Mouse (Mus musculus) spleen, postnatal 36 days (tissue): ENCODE data around the gene Rpl38.

Source experiments
- DNase-seq, 2 experiments: peaks; one replicate each; pipeline ENCODE4 v3.0.0; 2022; ENCODE audit warnings: low spot score in 2 of 2, mixed read lengths in 1 of 2

Rpl38 gene

GRCm38 (mm10) chr11:114679582-114679981, 11.3 kb downstream of the Rpl38 start:
- DNase-seq = no peak

GRCm38 (mm10) chr11:114680291-114680690, 12.0 kb downstream of the Rpl38 start:
- no peak for DNase-seq

- no peak for DNase-seq
Observed at GRCm38 (mm10) chr11:114681054-114681453, 12.7 kb downstream of the Rpl38 start.

- no peak for DNase-seq
Observed at GRCm38 (mm10) chr11:114682321-114682900, 14.1 kb downstream of the Rpl38 start.

- DNase-seq = no peak
Observed at GRCm38 (mm10) chr11:114683029-114683721, 14.9 kb downstream of the Rpl38 start.

- no peak for DNase-seq
Observed at GRCm38 (mm10) chr11:114683722-114684621, 15.6 kb downstream of the Rpl38 start.

GRCm38 (mm10) chr11:114684627-114685373, 16.5 kb downstream of the Rpl38 start:
- DNase-seq = peak in 1 of 2 experiments; percentile 14

GRCm38 (mm10) chr11:114685526-114686040, 17.3 kb downstream of the Rpl38 start:
- no peak for DNase-seq

- no peak for DNase-seq
Observed at GRCm38 (mm10) chr11:114686221-114686959, 18.1 kb downstream of the Rpl38 start.

GRCm38 (mm10) chr11:114687574-114688188, 19.4 kb downstream of the Rpl38 start:
- DNase-seq = no peak

- no peak for DNase-seq
Observed at GRCm38 (mm10) chr11:114688729-114689128, 20.4 kb downstream of the Rpl38 start.

GRCm38 (mm10) chr11:114690192-114690591, 21.9 kb downstream of the Rpl38 start:
- no peak for DNase-seq

GRCm38 (mm10) chr11:114691454-114692182, 23.3 kb downstream of the Rpl38 start:
- DNase-seq = no peak

- DNase-seq = no peak
Observed at GRCm38 (mm10) chr11:114692601-114693000, 24.3 kb downstream of the Rpl38 start.

- DNase-seq = no peak
Observed at GRCm38 (mm10) chr11:114693456-114693855, 25.1 kb downstream of the Rpl38 start.

- no peak for DNase-seq
Observed at GRCm38 (mm10) chr11:114694451-114694850, 26.1 kb downstream of the Rpl38 start.

- DNase-seq = no peak
Observed at GRCm38 (mm10) chr11:114698496-114698895, 30.2 kb downstream of the Rpl38 start.

- peak; percentile 19 to 36 for DNase-seq
Observed at GRCm38 (mm10) chr11:114699511-114699910, 31.2 kb downstream of the Rpl38 start.

GRCm38 (mm10) chr11:114702311-114702995, 34.1 kb downstream of the Rpl38 start:
- DNase-seq = peak; percentile 33 to 58
